Mouse (Mus musculus): ENCODE measurements around the gene Mob3a. TPM values are rescaled to one million over a fixed set of nuclear protein-coding genes. Genes with fewer than 3 reads are reported as not detected.

Mob3a gene
- polyA plus RNA-seq, 1 experiment from 2014 or later: 45.8 TPM

GRCm38 (mm10) chr10:80666837-80667412 is 34.9 kb downstream of the Mob3a start:
- no peak overlapping the region for H3K27ac ChIP-seq
- H3K9me3 ChIP-seq: no peaks in the 10 kb centered on the region
- peaks cover 65% of the 10 kb centered on the region for H3K36me3 ChIP-seq
- no peak for ATAC-seq (ENCODE audit: insufficient number of reproducible peaks, insufficient read depth, low FRiP score, low TSS enrichment, low read depth)
- no peak overlapping the region for H3K4me3 ChIP-seq
- peaks cover 31% of the 10 kb centered on the region for H3K4me1 ChIP-seq
- H3K9ac ChIP-seq: peak overlapping the region; percentile 54; the same call in 1 of the 2 replicates
- no peak overlapping the region for H3K4me2 ChIP-seq
- H3K27me3 ChIP-seq: no peaks in the 10 kb centered on the region
- 86% methylated on average over 19 of the region's 19 CpGs for WGBS

GRCm38 (mm10) chr10:80665981-80666733 is 35.6 kb downstream of the Mob3a start:
- H3K4me2 ChIP-seq: no peak overlapping the region
- no peaks in the 10 kb centered on the region for H3K27me3 ChIP-seq
- WGBS: 70% methylated on average over 10 of the region's 10 CpGs
- no peak overlapping the region; the same call in 1 of the 2 replicates for H3K27ac ChIP-seq
- H3K36me3 ChIP-seq: peaks cover 58% of the 10 kb centered on the region
- H3K4me1 ChIP-seq: peaks cover 31% of the 10 kb centered on the region
- H3K9me3 ChIP-seq: no peaks in the 10 kb centered on the region
- no peak overlapping the region for H3K4me3 ChIP-seq
- 0 out of 2 replicates have a peak, but pooled peaks have one; percentile 11 for ATAC-seq (ENCODE audit: insufficient number of reproducible peaks, insufficient read depth, low FRiP score, low TSS enrichment, low read depth)
- H3K9ac ChIP-seq: peak overlapping the region; percentile 54

- Histone ChIP-seq H3K4me1 (peaks cover 31% of the 10 kb centered on the region), H3K9me3 (no peaks in the 10 kb centered on the region), H3K36me3 (peaks cover 51% of the 10 kb centered on the region), H3K9ac (no peak overlapping the region), H3K27me3 (no peaks in the 10 kb centered on the region), H3K4me3 (0 out of 2 replicates have a peak overlapping the region, but pooled peaks have one; percentile 23), H3K4me2 (peak overlapping the region; percentile 49; the same call in 1 of the 2 replicates), H3K27ac (peak overlapping the region; percentile 87)
- no peak for ATAC-seq (ENCODE audit: insufficient number of reproducible peaks, insufficient read depth, low FRiP score, low TSS enrichment, low read depth)
- WGBS: 56% methylated on average over 4 of the region's 4 CpGs
Observed at GRCm38 (mm10) chr10:80665459-80665858, 36.3 kb downstream of the Mob3a start.

- WGBS: 15% methylated on average over 10 of the region's 10 CpGs
- Histone ChIP-seq H3K27me3 (no peaks in the 10 kb centered on the region), H3K36me3 (peaks cover 46% of the 10 kb centered on the region), H3K9me3 (no peaks in the 10 kb centered on the region), H3K4me2 (peak overlapping the region; percentile 49), H3K4me3 (peak overlapping the region; percentile 23), H3K9ac (peak overlapping the region; percentile 58), H3K4me1 (peaks cover 31% of the 10 kb centered on the region), H3K27ac (peak overlapping the region; percentile 87)
- peak; percentile 27; the same call in 1 of the 2 replicates for ATAC-seq (ENCODE audit: insufficient number of reproducible peaks, insufficient read depth, low FRiP score, low TSS enrichment, low read depth)
Observed at GRCm38 (mm10) chr10:80665016-80665380, 36.8 kb downstream of the Mob3a start.

- H3K9ac ChIP-seq: peak overlapping the region; percentile 58
- H3K4me1 ChIP-seq: peaks cover 34% of the 10 kb centered on the region
- peak overlapping the region; percentile 23 for H3K4me3 ChIP-seq
Observed at GRCm38 (mm10) chr10:80664197-80665015, 37.4 kb downstream of the Mob3a start.

GRCm38 (mm10) chr10:80663485-80664196 is 38.1 kb downstream of the Mob3a start:
- peaks cover 40% of the 10 kb centered on the region for H3K4me1 ChIP-seq
- 44% methylated on average over 5 of the region's 5 CpGs for WGBS
- peaks cover 32% of the 10 kb centered on the region for H3K36me3 ChIP-seq
- peak overlapping the region; percentile 87 for H3K27ac ChIP-seq
- no peak for ATAC-seq (ENCODE audit: insufficient number of reproducible peaks, insufficient read depth, low FRiP score, low TSS enrichment, low read depth)
- H3K9ac ChIP-seq: peak overlapping the region; percentile 58; the same call in 1 of the 2 replicates
- H3K4me3 ChIP-seq: no peak overlapping the region
- H3K4me2 ChIP-seq: no peak overlapping the region
- no peaks in the 10 kb centered on the region for H3K27me3 ChIP-seq
- H3K9me3 ChIP-seq: no peaks in the 10 kb centered on the region

More at GRCm38 (mm10) chr10:80664197-80665015, 37.4 kb downstream of the Mob3a start:
- ATAC-seq (ENCODE audit: insufficient number of reproducible peaks, insufficient read depth, low FRiP score, low TSS enrichment, low read depth): peak; percentile 57
- peaks cover 40% of the 10 kb centered on the region for H3K36me3 ChIP-seq
- no peaks in the 10 kb centered on the region for H3K9me3 ChIP-seq
- WGBS: 17% methylated on average over 16 of the region's 16 CpGs
- no peaks in the 10 kb centered on the region for H3K27me3 ChIP-seq
- peak overlapping the region; percentile 49 for H3K4me2 ChIP-seq
- H3K27ac ChIP-seq: peak overlapping the region; percentile 87

GRCm38 (mm10) chr10:80661149-80661548 is 40.6 kb downstream of the Mob3a start:
- no peak overlapping the region for H3K27ac ChIP-seq
- peaks cover 7% of the 10 kb centered on the region for H3K36me3 ChIP-seq
- ATAC-seq (ENCODE audit: insufficient number of reproducible peaks, insufficient read depth, low FRiP score, low TSS enrichment, low read depth): no peak
- H3K4me1 ChIP-seq: peaks cover 40% of the 10 kb centered on the region
- whole genome bisulfite sequencing: 30% methylated on average over 5 of the region's 5 CpGs
- no peak overlapping the region for H3K4me2 ChIP-seq
- H3K9me3 ChIP-seq: no peaks in the 10 kb centered on the region
- H3K27me3 ChIP-seq: no peaks in the 10 kb centered on the region
- H3K4me3 ChIP-seq: no peak overlapping the region
- H3K9ac ChIP-seq: no peak overlapping the region

- peaks cover 36% of the 10 kb centered on the region for H3K4me1 ChIP-seq
- no peaks in the 10 kb centered on the region for H3K36me3 ChIP-seq
- H3K9ac ChIP-seq: no peak overlapping the region
- H3K27ac ChIP-seq: no peak overlapping the region
- H3K4me3 ChIP-seq: no peak overlapping the region
- H3K9me3 ChIP-seq: no peaks in the 10 kb centered on the region
- WGBS: 14% methylated on average over 10 of the region's 10 CpGs
- ATAC-seq (ENCODE audit: insufficient number of reproducible peaks, insufficient read depth, low FRiP score, low TSS enrichment, low read depth): no peak
- no peaks in the 10 kb centered on the region for H3K27me3 ChIP-seq
- peak overlapping the region; percentile 12; the same call in 1 of the 2 replicates for H3K4me2 ChIP-seq
Observed at GRCm38 (mm10) chr10:80659213-80659612, 42.6 kb downstream of the Mob3a start.

- no peak overlapping the region for H3K9ac ChIP-seq
- no peak overlapping the region for H3K27ac ChIP-seq
- no peaks in the 10 kb centered on the region for H3K27me3 ChIP-seq
- ATAC-seq (ENCODE audit: insufficient number of reproducible peaks, insufficient read depth, low FRiP score, low TSS enrichment, low read depth): no peak
- no peak overlapping the region for H3K4me3 ChIP-seq
- H3K9me3 ChIP-seq: no peaks in the 10 kb centered on the region
- peak overlapping the region; percentile 12; the same call in 1 of the 2 replicates for H3K4me2 ChIP-seq
- H3K36me3 ChIP-seq: no peaks in the 10 kb centered on the region
- H3K4me1 ChIP-seq: peaks cover 34% of the 10 kb centered on the region
- 66% methylated on average over 4 of the region's 4 CpGs for WGBS
Observed at GRCm38 (mm10) chr10:80658841-80659202, 43.0 kb downstream of the Mob3a start.

- H3K36me3 ChIP-seq: 0 out of 2 replicates have a peak, but pooled peaks cover 1% of the 10 kb centered on the region
- peaks cover 35% of the 10 kb centered on the region for H3K4me1 ChIP-seq
- H3K4me3 ChIP-seq: no peak overlapping the region
- H3K9me3 ChIP-seq: no peaks in the 10 kb centered on the region
- H3K4me2 ChIP-seq: no peak overlapping the region
- WGBS: 88% methylated on average over 14 of the region's 14 CpGs
- no peak for ATAC-seq (ENCODE audit: insufficient number of reproducible peaks, insufficient read depth, low FRiP score, low TSS enrichment, low read depth)
- no peaks in the 10 kb centered on the region for H3K27me3 ChIP-seq
- H3K9ac ChIP-seq: no peak overlapping the region
- no peak overlapping the region for H3K27ac ChIP-seq
Observed at GRCm38 (mm10) chr10:80658194-80658840, 43.5 kb downstream of the Mob3a start.

Data from embryonic facial prominence, embryonic 13.5 days (tissue).